Mouse (Mus musculus) B cell, adult 2 months (primary cell): ENCODE measurements around the gene Sash1.

Experiments
- DNase-seq, 2 experiments: peaks; one replicate each; pipeline ENCODE4 v3.0.0; 2022

The Sash1 gene

DNA sequence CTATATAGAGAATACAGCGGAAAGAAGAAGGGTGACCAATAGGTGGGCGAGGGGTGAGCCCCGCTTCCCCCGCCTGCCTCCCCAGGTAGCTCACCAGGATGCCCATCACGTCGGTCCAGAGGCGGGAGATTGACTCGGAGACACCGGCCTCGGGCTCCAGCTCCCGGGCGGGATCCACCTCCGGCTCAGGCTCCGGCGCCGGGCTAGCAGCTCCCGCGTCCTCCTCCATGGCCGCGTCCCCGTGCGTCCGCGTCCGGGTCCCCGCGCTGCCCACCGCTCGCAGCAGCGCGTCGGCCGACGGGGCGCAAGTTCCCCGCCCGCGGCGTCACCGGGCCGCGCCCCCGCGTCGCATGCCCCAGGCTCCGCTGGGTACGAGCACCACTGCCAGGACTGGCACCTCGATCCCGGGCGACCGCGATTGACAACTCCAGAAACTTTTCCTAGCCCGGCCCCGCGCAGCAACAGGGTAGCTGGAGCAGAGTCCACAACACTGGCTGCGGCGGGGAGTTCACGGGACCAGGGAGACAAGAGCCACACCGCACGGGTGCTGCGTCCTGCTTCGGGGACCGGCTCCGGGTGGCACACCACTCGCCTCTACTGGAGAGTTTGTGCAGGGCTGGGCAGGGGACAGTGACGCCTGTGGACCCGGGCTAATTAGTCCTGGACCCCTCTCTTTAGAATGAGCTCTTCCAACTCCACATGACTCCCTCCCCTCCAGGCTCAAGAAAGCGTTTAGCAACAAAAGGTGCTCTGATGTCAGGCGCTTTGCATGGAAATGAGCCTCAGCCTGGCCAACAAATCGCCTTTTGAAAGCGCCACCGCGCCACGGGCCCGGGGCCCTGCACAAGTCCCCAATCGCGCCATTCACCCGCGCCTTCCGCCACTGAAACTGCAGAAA is at the start of gene Sash1:
Gene Sash1 (minus strand): TSS at position 441 of the 898 bp plus-strand sequence.
- DNase-seq = peak; percentile 31 to 44

DNA sequence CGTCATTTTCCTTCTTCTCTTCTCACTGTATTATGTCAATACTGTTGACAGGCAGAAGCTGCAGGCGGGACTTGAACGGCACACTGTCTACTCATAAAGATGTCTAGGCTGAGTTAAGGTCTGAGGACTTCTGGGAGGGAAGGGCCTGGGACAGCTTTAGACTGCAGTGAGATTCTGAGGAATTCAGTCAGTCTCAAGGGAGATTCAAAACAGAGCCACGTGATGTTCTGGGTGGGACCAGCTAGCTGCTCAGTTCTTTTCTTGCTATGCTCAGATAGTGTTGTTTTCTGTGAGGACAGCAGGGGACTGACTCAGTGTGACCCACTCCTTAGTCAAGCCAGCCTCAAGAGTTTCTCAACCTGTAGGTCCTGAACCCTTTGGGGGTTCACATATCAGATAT is 49.7 kb upstream of the Sash1 start:
- no peak for DNase-seq

DNA sequence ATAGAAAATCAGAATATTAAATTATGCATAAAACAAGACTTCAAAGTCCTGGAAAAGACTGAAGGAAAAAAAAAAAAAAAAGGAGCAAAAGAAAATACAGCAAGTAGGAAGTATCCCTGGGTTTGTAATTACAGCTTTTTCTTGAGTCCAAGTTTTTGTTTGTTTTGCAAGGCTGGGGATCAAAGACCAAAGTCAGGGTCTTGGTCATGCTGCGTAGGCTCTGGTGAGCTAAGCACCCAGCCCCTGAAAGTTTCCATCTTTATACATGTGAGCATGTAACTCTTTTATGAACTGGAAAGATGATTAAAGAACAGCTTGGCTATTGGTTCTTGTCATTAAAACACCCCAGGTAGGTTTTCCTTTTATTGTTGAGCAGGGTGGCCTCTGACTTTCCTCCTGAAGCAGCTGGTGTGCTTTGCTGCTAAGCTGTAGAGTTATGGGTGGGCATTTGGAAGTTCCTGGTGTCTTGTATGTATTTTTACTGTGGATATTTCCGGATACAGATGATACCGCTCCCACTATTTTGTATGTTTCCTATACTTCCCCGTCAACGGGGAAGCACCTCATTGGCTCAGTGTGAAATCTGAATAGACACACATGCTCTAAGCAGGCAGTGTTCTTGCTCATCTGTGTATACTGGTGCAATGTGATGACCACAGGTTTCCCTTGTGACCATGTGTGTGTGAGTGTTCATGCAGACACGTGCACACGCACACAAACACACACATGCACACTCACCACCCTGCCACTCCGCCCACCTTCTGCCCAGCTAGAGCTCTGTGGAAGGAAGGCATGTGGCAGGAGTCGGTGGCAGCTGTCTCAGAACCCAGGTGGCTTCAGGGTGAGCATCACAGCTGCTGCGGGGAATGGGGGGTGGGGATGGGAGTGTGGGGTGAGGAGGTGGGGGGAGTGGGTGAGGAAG is 47.8 kb upstream of the Sash1 start:
- no peak for DNase-seq

DNA sequence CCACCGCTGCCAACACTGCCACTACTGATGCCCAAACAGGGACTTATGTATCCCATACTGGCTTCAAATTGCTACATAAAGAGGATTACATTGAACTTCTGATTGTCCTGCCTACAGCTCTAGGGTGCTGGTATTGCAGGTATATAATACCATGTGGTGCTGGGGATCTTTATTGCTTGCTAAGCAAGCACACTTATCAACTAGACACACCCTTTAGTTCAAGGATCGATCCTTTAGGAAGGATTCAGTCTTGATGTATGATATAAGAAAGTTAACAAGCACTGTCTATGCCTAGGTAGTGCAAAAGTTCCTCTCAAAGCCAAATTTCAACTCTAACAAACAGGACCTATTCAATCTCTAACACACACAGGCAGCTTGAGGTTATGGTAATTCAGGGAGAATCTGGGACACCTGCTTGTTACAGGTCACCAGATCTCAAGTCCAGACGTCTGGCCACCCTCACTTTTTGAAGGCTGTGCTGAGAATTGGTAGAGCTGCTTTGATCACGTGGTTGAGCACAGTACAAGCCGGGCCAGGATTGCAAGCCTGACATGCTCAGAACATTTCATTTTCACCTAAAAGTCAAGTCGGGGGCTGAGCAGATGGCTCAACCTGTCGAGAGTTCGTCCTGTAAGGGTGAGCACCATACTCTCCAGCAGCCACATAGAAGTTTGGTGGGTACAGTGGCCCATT is 45.8 kb upstream of the Sash1 start:
- DNase-seq = no peak

DNA sequence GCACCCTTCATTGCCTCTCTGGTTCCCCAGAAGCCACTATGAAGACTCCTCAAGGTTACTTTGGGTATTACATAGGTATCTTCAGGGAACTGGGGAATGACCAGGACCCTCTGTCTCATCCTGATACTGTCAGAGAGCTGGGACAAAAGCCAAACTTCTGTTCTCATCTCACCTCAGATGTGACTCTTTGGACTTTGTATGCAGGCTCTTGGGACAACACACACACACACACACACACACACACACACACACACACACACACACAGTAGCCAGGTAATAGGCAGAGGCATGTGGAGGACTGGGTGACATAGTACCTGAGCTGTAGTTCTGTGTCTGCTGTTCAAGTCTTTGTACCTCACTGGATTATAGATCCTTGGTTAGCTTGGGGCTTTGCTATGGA is 44.8 kb upstream of the Sash1 start:
- no peak for DNase-seq

DNA sequence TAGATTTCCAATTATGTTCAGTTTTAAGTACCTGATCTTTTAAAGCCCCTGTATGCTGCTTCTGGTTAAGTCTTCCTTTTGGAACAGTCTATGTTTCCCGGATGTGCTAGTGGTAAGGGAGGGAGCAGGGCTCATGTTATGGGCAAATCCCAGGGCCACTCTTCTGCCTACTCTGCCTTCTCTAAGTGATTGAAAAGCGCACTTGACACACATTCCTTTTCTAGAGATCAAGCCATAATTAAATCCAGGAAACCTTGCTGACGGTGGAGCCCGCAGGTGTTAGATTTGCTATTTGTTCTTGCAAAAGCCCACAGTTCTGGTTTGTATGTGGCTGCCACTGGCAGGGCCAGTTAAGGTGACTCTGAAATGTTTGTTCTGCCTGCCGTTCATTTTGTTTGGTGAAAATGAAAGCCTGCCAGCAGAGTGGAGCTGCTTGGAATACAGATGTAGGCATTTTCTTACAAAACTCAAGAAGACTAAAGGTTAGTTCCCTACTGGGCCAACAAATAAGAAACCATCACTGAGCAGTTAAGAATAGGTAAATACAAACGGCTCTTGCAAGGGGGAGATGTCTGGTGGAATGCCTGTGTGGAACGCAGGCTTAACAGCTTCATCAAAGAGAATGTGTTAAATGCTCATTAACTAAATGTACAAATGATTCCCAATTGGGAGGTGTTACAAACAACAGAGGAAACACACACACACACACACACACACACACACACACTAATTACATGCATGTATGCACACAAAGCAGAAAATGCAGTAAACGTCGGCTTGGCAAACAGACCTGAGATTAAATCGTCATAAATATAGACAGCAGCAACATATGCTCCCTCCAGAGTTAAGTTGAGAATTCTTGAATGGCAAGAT is 43.1 kb upstream of the Sash1 start:
- DNase-seq = no peak

DNA sequence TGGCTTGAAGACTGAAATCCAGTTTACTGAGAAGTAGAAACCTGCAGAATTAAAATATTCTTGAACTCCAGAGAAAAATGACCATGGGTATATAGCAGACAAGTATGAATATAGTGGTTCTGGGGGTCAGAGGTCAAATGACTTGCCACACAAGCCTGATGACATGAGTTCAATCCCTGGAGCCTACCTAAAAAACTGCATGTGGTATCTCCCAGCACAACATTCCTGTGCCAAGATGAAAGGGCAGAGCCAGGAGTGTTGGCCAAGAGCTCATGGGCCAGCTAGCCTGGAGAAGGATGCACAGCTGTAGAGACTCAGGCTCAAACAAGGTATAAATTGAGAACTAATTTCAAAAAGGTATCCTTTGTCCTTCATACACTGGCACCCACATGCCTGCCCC is 42.4 kb upstream of the Sash1 start:
- no peak for DNase-seq

DNA sequence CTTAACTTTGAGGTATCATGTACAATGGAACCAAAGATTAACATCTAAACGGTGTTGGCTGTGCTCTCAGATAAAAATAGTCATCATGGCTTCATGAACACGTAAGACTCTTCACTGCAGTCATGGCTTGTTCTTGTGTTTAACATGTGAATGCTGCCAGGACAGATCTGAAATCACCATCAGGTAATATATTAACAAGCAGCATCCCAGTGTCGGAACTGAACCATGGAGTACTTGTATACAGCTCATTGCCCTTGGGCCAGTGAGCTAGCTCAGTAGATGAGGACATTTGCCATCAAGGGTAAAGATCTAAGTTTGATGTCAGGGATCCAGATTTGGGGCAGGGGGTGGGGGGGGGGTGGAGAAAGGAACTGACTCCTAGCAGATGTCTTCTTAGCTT is 41.0 kb upstream of the Sash1 start:
- DNase-seq = no peak

DNA sequence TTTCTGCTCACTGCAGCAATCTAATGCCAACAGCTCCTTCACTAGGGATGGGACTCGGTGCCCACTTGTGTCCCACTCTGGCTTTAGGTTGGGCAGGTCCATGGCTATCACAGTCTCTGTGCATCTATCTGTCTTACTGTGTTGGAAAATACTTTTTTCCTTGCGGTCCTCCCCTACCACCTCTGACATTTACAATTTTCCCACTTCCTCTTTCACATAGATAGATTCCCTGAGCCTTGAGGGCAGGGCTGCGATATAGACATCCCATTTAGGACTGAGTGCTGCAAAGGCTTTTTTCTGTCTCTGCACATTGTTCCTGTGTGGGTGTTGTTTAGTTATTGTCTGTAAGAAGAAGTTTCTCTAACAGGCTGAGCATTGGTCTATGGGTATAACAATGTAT is 40.4 kb upstream of the Sash1 start:
- DNase-seq = peak in 1 of 2 experiments; percentile 3

DNA sequence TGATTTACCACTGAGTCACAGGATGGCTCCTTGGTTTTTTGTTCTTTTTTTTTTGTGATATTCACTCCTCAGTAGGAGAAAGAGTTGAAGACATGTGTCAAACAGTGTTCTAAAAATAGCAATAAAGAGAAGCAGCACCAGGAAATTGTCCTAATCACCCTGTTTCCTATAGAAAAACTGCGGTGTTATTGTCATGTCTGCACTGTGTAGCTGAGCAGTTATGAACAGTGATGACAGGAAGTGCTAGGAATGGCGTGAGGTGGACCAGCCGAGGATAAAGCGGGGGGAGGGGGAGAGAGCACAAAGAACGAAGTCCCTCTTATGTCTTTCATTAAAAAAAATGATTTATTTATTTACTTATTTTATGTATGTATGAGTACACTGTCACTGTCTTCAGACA is 39.4 kb upstream of the Sash1 start:
- no peak for DNase-seq

DNA sequence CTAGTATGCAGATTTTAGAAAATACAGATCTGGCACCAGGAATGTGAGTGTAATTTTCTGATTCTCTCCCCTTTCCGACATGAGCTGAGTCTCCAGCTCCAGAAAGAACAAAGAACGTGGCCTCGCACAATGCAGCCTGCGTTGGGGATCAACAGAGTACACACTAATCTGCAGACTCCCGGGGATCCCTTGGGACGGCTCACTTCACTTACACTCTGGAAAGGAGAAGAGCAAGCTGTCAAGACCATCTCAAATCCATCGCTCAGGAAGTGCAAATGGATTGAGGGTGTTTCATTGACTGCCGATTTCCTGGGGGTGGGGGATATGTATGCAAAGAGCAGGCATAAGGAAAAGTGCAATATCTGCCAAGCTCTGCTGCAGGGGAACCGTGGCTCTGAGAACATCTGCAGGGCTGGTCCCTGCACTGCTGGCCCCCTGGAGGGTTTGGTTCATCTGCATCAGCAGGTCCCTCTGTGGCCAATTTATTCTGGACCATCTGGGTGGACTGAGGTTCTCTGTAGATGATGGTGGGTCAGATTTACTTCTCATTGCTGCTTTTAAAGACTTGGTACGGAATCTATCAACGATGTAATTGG is 35.3 kb upstream of the Sash1 start:
- DNase-seq = no peak

DNA sequence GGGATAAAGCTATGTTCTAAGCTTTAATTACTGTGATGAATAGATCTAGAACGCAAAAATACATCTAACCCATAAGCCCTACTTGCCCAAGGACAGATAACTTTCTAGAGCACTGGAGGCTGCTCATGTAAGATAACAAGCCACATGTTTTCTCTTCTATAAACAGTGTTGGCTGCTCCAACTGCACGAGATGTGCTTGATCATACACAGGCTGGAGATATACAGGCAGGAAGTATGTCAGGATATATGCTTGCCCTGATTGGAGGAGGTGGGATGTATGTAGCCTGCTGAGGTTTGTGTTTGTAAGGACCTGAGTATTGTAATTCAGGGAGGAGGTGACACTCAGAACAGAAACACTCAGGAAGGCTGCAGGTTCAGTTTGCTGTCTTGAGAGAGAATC is 31.9 kb upstream of the Sash1 start:
- no peak for DNase-seq

DNA sequence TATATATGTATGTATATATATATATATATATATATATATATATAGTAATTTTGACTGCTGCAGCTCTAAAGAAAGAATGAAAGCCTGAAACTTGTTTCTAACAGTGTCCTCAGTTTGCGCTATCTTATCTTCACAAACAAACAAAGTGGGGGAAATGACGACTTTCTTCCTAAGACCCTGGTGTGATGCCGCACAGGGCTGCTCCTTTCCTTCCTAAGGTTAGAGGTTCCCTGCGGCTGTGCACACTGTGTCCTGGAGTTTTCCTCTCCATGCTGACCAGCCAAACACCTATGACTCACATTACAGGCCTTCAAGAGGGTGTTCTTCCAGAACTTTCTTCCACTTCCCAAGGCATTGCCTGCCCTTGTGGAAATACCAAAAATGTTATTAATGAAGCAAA is 31.5 kb upstream of the Sash1 start:
- no peak for DNase-seq

DNA sequence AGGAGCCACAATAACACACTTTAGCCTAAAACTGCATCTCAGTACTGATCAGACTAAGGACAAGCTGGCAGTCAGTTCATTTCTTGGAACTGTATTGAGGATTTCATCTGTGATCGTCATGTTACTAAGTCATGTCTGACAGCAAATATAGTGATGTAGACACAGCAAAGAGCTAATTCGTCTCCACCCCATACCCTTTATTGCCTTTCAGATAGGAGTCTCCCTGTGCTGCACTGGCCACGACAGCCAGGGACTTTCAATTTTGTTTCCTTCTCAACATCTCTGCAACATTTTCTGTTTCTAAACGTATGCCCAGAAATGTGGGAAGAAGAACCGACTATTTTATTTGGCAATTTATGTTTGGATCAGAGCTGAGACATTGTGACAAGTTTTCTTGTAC is 29.9 kb upstream of the Sash1 start:
- no peak for DNase-seq

DNA sequence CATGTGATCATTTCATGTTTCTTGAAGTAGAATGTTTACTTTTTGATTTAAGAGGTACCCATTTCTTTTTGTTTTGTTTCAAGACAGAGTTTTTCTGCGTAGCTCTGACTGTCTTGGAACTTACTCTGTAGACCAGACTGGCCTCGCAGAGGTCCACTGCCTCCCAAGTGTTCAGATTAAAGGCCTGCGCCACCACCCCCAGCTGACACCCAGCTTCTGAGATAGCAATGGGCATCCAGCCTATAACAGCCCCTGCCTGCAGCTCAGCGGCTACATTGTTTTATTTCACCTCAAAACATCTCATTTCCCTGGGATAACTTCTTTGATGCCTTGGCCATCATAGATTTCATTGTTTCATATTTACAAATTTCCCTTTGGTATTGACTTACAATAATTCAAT is 28.0 kb upstream of the Sash1 start:
- DNase-seq = no peak

DNA sequence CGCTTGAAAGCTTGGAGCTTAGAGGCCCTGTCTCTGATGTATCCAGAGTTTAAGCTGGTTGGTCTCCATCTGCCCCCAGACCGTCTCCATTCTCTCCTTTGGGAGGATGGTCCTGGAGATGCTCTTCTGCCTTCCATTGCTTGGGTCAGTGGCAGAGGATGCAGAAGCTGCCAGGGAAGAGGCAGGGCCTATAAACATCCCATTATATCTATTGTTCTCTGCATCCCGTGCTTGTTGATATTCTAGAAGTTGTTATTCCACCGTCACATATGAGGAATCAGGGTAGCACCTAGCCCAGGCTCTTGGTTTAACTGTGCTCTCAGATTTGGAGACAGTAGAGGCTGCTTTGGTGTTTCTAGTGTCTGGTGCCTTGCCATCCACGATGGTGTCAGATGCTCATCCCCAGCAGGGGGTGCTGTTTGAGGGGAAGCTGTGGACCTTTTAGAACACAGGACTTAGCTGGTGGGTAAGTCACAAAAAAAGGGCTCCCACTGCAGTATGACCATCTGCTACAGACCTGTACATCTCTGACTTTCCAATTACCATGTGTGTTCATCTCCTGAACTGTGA is 26.9 kb upstream of the Sash1 start:
- peak; percentile 67 for DNase-seq

DNA sequence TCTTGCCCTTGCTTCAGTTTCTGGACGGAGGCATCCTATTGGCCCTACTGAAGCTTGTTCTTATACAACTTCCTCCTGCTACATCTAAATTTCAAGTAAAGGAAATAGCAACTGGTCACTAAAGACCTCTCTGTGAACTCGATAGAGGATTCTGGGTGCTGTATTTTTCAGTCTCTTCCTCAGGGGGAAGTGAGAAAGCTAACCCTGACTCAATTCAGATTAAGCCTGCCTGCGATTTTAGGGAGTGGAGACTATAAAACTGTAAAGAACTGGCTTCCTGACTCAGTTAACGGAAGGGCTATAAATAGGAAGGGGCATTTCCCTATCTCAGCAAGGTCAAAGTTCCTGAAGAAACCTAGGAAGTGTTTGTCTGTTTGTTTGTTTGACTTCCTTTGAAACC is 26.3 kb upstream of the Sash1 start:
- no peak for DNase-seq

DNA sequence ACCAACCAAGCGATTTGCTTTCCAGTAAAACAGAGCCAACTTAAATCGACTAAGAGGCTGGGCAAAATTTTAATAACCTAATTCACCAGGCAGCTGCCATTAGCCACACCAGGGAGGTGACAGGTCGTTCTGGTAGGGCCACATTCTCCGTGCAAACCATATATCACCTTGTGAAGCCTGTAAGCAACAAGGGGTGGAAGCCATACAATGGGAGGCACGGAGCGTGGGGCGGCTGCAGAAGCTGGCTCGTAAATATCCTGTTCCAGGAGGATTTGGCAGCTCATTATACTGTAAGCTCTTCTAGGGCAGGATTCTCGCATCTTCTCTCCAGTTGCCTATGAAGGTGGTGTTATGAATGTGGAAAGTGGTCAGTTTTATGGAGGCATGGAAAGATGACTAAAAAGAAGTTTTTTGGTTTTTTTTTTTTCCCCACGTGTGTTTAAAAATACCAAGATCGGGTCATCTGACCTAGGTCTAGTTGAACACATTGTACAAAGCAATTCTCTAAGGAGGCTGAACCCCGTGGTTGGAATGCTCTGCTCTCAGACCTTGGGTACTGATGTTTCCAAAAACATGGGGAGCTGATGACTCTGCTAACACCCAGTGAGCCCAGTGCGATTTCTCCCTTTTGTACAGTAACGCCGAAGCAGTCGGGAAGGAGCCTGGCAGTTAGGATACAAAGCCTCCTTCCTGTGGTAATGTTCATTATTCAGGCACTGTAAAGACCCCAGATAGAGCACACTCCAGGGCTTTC is 24.5 kb upstream of the Sash1 start:
- no peak for DNase-seq

DNA sequence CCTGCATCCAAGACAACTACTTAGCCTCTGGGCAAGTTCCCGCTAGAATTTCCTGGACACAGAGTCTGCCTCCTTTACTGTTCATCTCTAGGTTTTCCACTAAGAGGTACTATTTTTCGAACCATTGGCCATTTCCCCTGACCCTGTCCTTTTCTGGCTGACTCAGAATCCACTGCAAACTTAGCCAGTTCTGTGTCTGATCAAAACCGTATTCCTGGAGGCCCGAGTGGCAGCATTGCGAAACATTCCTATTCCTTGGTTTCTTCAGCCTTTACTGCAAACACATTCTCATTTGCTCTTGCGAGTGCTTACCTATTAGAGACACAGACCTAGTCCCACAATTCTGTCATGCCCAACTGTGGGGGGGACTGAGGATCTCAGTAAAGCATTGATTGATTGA is 17.2 kb upstream of the Sash1 start:
- no peak for DNase-seq

DNA sequence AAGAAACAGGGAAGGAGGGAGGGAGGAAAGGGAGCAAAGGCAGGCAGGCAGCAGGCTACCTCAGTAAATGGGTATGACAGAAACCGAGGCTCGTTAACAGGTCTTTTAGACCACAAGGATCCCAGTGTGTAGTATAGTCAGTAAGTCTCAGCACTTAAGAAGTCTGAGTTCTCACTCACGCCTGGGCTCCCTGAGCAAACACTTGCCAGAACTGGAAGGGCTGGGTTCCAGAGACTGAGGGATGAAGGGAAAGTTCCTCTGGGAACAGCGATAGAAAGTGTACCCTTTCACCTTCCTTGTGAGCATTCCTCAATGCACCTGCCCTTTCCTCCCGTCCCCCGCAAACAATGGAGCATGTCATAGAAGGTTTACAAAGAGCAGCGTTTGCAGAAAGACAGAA is 16.5 kb upstream of the Sash1 start:
- DNase-seq = no peak
